Mouse (Mus musculus) frontal cortex, postnatal 14 days (tissue): ENCODE data around the gene Nin.
"Not testable (repeated sequence)": the region's sequence is repeated elsewhere in the genome, so short reads cannot be mapped to it uniquely, and the experiment has no call there.

ENCODE experiments used
- DNase-seq, 2 experiments: peaks; one replicate each; pipeline ENCODE4 v3.0.0; 2022; ENCODE audit warnings: low spot score in 2 of 2

Nin gene

GRCm38 (mm10) chr12:70113351-70113750 lies at the start of gene Nin:
TSS of gene Nin (minus strand) at chr12:70113717.
- DNase-seq = no peak

- no peak for DNase-seq
Measured at GRCm38 (mm10) chr12:70161057-70161456, 47.5 kb upstream of the Nin start.

GRCm38 (mm10) chr12:70157292-70158066 lies 44.0 kb upstream of the Nin start:
- no peak for DNase-seq

GRCm38 (mm10) chr12:70156222-70156621 lies 42.7 kb upstream of the Nin start:
- DNase-seq = no peak

- no peak for DNase-seq
Measured at GRCm38 (mm10) chr12:70153842-70154241, 40.3 kb upstream of the Nin start, which contains the start of gene Abhd12b. TSS of gene Abhd12b (plus strand) at chr12:70154142.

GRCm38 (mm10) chr12:70148631-70149265 lies 35.2 kb upstream of the Nin start:
- DNase-seq = no peak

GRCm38 (mm10) chr12:70147986-70148630 lies 34.6 kb upstream of the Nin start:
- DNase-seq = no peak

- no peak for DNase-seq
Measured at GRCm38 (mm10) chr12:70145586-70145985, 32.1 kb upstream of the Nin start.

- peak in 1 of 2 experiments; percentile 35 for DNase-seq
Measured at GRCm38 (mm10) chr12:70144637-70145448, 31.3 kb upstream of the Nin start.

GRCm38 (mm10) chr12:70144106-70144587 lies 30.6 kb upstream of the Nin start:
- DNase-seq = not testable (repeated sequence)

GRCm38 (mm10) chr12:70140993-70141576 lies 27.6 kb upstream of the Nin start:
- DNase-seq = no peak

- no peak for DNase-seq
Measured at GRCm38 (mm10) chr12:70140542-70140941, 27.0 kb upstream of the Nin start.

GRCm38 (mm10) chr12:70139871-70140270 lies 26.4 kb upstream of the Nin start:
- no peak for DNase-seq

- no peak for DNase-seq
Measured at GRCm38 (mm10) chr12:70137626-70138025, 24.1 kb upstream of the Nin start.

- DNase-seq = no peak
Measured at GRCm38 (mm10) chr12:70137095-70137494, 23.6 kb upstream of the Nin start.

GRCm38 (mm10) chr12:70136185-70136756 lies 22.8 kb upstream of the Nin start:
- no peak for DNase-seq

GRCm38 (mm10) chr12:70134627-70135235 lies 21.2 kb upstream of the Nin start:
- DNase-seq = no peak

GRCm38 (mm10) chr12:70131042-70131675 lies 17.6 kb upstream of the Nin start:
- DNase-seq = no peak

GRCm38 (mm10) chr12:70129105-70129504 lies 15.6 kb upstream of the Nin start:
- DNase-seq = no peak

GRCm38 (mm10) chr12:70126626-70127025 lies 13.1 kb upstream of the Nin start:
- DNase-seq = no peak
